Mouse (Mus musculus): Measurements from ENCODE around the gene Nrxn1.

- TF ChIP-seq CHD2 (IDR thresholded peaks at IDR 0.05; ENCODE audit: low read depth, low read length) (no peak), MAFK (IDR thresholded peaks at IDR 0.05; ENCODE audit: insufficient read depth, low read depth, low read length) (no peak)
These were observed 640.1 kb downstream of the Nrxn1 start for GRCm38 (mm10) chr17:90452770-90453169.

All from ES-E14 (cell line).